Mouse (Mus musculus): ENCODE measurements around the gene Mroh8. TPM values are rescaled to one million over a fixed set of nuclear protein-coding genes. Genes with fewer than 3 reads are reported as not detected.
A peak's percentile ranks its signal among the peaks of the same experiment; 100 is the strongest.
"Not testable (repeated sequence)": the region's sequence is repeated elsewhere in the genome, so short reads cannot be mapped to it uniquely, and the experiment has no call there.

Gene Mroh8
- polyA plus RNA-seq, 1 experiment from 2014 or later: 0.51 TPM

DNA sequence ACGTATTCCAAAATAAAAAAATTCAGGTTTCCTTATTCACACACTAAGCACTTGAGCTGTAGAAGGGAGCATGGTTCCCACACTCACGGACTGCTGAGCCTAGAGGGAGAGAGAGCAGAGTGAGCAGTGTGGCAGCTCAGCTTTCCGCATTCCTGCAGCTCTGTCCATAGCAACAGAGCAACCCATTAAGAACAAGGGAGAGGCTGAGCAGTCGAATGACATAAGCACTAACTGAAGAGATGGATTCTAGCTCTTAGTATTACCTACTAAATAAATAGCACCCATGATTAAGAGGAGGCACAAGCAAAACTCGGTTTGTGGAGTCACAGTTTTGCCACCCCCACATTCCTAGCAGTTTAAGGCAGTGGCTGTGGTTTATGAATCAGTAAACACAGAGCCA is 109.2 kb downstream of the Mroh8 start:
- WGBS: 16% methylated on average over 5 of the region's 5 CpGs
- Histone ChIP-seq H3K4me1 (ENCODE audit: control insufficient read depth, insufficient read depth, low read depth, low read length) (no peaks in the 10 kb centered on the region; the same call in 1 of the 2 replicates), H3K27ac (ENCODE audit: low read depth, low read length) (no peak overlapping the region), H3K9me3 (ENCODE audit: control insufficient read depth, low read length) (no peaks in the 10 kb centered on the region), H3K4me2 (ENCODE audit: low read length) (no peak overlapping the region), H3K4me3 (ENCODE audit: low read length) (no peak overlapping the region), H3K36me3 (ENCODE audit: control insufficient read depth, insufficient read depth, low read length) (0 out of 2 replicates have a peak, but pooled peaks cover 2% of the 10 kb centered on the region), H3K9ac (ENCODE audit: low read depth, low read length) (no peak overlapping the region), H3K27me3 (replicated peaks; ENCODE audit: control insufficient read depth, insufficient read depth, low read length) (no peaks in the 10 kb centered on the region)
- ATAC-seq: peak; percentile 84

DNA sequence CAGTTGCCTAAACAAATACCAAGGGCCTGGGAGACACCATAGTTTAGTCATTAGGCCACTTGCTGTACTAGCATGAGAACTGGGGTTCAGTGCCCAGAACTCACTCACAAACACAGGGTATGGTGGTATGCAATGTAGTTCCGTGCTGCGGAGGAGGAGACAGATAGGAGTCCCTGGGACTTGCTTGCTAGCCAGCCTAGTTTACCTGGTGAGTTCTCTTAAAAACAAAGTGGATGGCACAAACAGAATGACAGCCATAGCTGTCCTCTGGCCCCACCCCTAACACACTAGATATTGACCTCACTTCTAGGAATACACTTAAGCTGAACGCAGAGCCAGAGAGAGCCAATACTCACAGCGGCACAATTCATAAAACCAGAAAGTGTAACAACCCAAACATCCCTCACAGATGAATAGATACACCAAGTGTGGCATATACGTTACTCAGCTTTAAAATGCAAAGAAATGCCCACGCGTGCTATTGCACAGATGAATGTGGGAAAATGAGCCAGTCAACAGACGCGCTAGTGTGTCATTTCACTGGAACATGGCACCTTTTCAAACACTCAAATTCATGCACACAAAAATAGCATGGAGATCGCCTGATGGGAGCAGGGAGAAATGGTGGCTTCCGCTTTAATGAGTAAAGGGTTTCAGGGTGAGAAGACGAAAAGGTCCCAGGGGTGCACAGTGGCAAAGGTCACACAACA is 112.8 kb downstream of the Mroh8 start:
- Histone ChIP-seq H3K4me1 (ENCODE audit: control insufficient read depth, insufficient read depth, low read depth, low read length) (no peaks in the 10 kb centered on the region; the same call in 1 of the 2 replicates), H3K27ac (ENCODE audit: low read depth, low read length) (no peak overlapping the region), H3K36me3 (ENCODE audit: control insufficient read depth, insufficient read depth, low read length) (peaks cover 5% of the 10 kb centered on the region; the same call in 1 of the 2 replicates), H3K9ac (ENCODE audit: low read depth, low read length) (no peak overlapping the region), H3K4me2 (ENCODE audit: low read length) (no peak overlapping the region), H3K4me3 (ENCODE audit: low read length) (no peak overlapping the region), H3K9me3 (ENCODE audit: control insufficient read depth, low read length) (no peaks in the 10 kb centered on the region), H3K27me3 (replicated peaks; ENCODE audit: control insufficient read depth, insufficient read depth, low read length) (no peaks in the 10 kb centered on the region)
- ATAC-seq: no peak
- 92% methylated on average over 12 of the region's 12 CpGs for WGBS

DNA sequence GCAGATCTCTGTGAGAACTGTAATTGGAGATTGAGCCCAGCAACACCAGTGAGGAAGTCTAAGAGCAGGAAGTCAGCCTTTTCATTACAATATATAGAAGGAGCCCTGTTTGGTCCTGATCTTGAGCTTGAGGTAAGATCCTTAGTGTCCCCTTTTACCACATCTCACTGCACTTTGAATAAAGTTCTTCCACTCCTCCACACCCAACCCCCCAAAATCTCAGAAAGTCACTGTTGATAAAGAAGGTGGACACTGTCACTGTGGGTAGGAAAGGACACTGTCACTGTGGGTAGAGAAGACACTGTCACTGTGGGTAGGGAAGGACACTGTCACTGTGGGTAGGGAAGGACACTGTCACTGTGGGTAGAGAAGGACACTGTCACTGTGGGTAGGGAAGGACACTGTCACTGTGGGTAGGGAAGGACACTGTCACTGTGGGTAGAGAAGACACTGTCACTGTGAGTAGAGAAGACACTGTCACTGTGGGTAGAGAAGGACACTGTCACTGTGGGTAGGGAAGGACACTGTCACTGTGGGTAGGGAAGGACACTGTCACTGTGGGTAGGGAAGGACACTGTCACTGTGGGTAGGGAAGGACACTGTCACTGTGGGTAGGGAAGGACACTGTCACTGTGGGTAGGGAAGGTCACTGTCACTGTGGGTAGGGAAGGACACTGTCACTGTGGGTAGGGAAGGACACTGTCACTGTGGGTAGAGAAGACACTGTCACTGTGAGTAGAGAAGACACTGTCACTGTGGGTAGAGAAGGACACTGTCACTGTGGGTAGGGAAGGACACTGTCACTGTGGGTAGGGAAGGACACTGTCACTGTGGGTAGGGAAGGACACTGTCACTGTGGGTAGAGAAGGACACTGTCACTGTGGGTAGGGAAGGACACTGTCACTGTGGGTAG is 113.8 kb downstream of the Mroh8 start:
- H3K4me2 ChIP-seq (ENCODE audit: low read length); H3K9ac ChIP-seq (ENCODE audit: low read depth, low read length); H3K27me3 ChIP-seq (replicated peaks; ENCODE audit: control insufficient read depth, insufficient read depth, low read length); ATAC-seq; H3K4me3 ChIP-seq (ENCODE audit: low read length); H3K4me1 ChIP-seq (ENCODE audit: control insufficient read depth, insufficient read depth, low read depth, low read length); H3K36me3 ChIP-seq (ENCODE audit: control insufficient read depth, insufficient read depth, low read length); H3K9me3 ChIP-seq (ENCODE audit: control insufficient read depth, low read length); H3K27ac ChIP-seq (ENCODE audit: low read depth, low read length): not testable (repeated sequence)

DNA sequence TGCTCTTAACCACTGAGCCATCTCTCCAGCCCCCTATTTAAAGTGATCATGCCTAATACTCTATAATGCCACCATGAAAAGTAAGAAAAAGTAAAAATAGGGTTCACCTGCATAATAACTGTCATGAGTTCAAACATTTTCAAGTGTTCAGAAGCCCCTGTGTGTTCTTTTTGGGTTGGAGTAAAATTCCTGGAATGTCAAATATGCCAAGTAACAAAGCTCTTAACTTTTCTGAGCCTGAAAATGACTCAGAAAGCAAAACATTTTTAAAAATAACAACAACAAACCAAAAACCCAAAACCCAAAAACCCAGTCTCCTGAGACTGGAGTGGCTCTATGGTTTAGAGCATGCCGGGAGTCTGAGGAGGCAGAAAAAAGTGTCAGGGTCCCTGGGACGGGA is 115.2 kb downstream of the Mroh8 start:
- WGBS: 93% methylated on average over 2 of the region's 2 CpGs
- Histone ChIP-seq H3K27me3 (replicated peaks; ENCODE audit: control insufficient read depth, insufficient read depth, low read length) (no peaks in the 10 kb centered on the region), H3K36me3 (ENCODE audit: control insufficient read depth, insufficient read depth, low read length) (peaks cover 8% of the 10 kb centered on the region), H3K9me3 (ENCODE audit: control insufficient read depth, low read length) (no peaks in the 10 kb centered on the region), H3K27ac (ENCODE audit: low read depth, low read length) (no peak overlapping the region), H3K9ac (ENCODE audit: low read depth, low read length) (no peak overlapping the region), H3K4me3 (ENCODE audit: low read length) (no peak overlapping the region), H3K4me1 (ENCODE audit: control insufficient read depth, insufficient read depth, low read depth, low read length) (no peaks in the 10 kb centered on the region), H3K4me2 (ENCODE audit: low read length) (no peak overlapping the region)
- no peak for ATAC-seq

Other genes with a start within 250 kb of the Mroh8 start
- 4.4 and 4.6 TPM in 2 replicates for gene Soga1, start 200.3 kb downstream of the Mroh8 start, polyA plus RNA-seq (2015; fragmentation: Nextera tagmentation; extraction: Ambion mirVana)
- not detected in 2 replicates for gene Tldc2, start 192.5 kb downstream of the Mroh8 start, polyA plus RNA-seq (2015; fragmentation: Nextera tagmentation; extraction: Ambion mirVana)
- gene Samhd1, start 144.3 kb downstream of the Mroh8 start, polyA plus RNA-seq (2015; fragmentation: Nextera tagmentation; extraction: Ambion mirVana): 9.5 and 11.1 TPM in 2 replicates
- 4.7 and 5.9 TPM in 2 replicates for gene Rbl1, start 75.0 kb downstream of the Mroh8 start, polyA plus RNA-seq (2015; fragmentation: Nextera tagmentation; extraction: Ambion mirVana)
- 237 and 246 TPM in 2 replicates for gene Rpn2, start 532 bp downstream of the Mroh8 start, polyA plus RNA-seq (2015; fragmentation: Nextera tagmentation; extraction: Ambion mirVana)
- 0.91 and 1.0 TPM in 2 replicates for gene Ghrh, start 68.0 kb upstream of the Mroh8 start, polyA plus RNA-seq (2015; fragmentation: Nextera tagmentation; extraction: Ambion mirVana)
- 120 and 123 TPM in 2 replicates for gene Manbal, start 88.0 kb upstream of the Mroh8 start, polyA plus RNA-seq (2015; fragmentation: Nextera tagmentation; extraction: Ambion mirVana)
- gene Src, start 138.9 kb upstream of the Mroh8 start, polyA plus RNA-seq (2015; fragmentation: Nextera tagmentation; extraction: Ambion mirVana): 26.5 and 29.9 TPM in 2 replicates

All from hindbrain, embryonic 16.5 days (tissue).